Mouse (Mus musculus) cerebellum, adult 9-11 months (tissue): ENCODE measurements around the gene Srxn1.

Experiments used
- DNase-seq: peaks from one replicate; pipeline ENCODE4 v3.0.0; 2022

The Srxn1 gene

GRCm38 (mm10) chr2:152128597-152128996 is 23.3 kb downstream of the Srxn1 start:
- DNase-seq = no peak

- no peak for DNase-seq
Observed at GRCm38 (mm10) chr2:152129778-152130177, 24.5 kb downstream of the Srxn1 start.

GRCm38 (mm10) chr2:152132016-152132415 is 26.7 kb downstream of the Srxn1 start:
- DNase-seq = no peak

- no peak for DNase-seq
Observed at GRCm38 (mm10) chr2:152132691-152133090, 27.4 kb downstream of the Srxn1 start.

- no peak for DNase-seq
Observed at GRCm38 (mm10) chr2:152139191-152139987, 34.1 kb downstream of the Srxn1 start.

GRCm38 (mm10) chr2:152140941-152141340 is 35.6 kb downstream of the Srxn1 start:
- no peak for DNase-seq

- DNase-seq = no peak
Observed at GRCm38 (mm10) chr2:152141491-152141890, 36.2 kb downstream of the Srxn1 start.

- no peak for DNase-seq
Observed at GRCm38 (mm10) chr2:152142046-152142445, 36.7 kb downstream of the Srxn1 start.

- DNase-seq = no peak
Observed at GRCm38 (mm10) chr2:152142571-152142970, 37.3 kb downstream of the Srxn1 start.

GRCm38 (mm10) chr2:152143279-152144157 is 38.2 kb downstream of the Srxn1 start, which contains the start of gene Tcf15:
Gene Tcf15, plus strand, starts transcription at chr2:152143561.
- DNase-seq = no peak

GRCm38 (mm10) chr2:152144158-152144450 is 38.8 kb downstream of the Srxn1 start:
- DNase-seq = no peak

- no peak for DNase-seq
Observed at GRCm38 (mm10) chr2:152144501-152144900, 39.2 kb downstream of the Srxn1 start.

GRCm38 (mm10) chr2:152145711-152146110 is 40.4 kb downstream of the Srxn1 start:
- DNase-seq = no peak

- DNase-seq = no peak
Observed at GRCm38 (mm10) chr2:152147079-152147478, 41.8 kb downstream of the Srxn1 start.

- no peak for DNase-seq
Observed at GRCm38 (mm10) chr2:152148675-152149074, 43.4 kb downstream of the Srxn1 start.

GRCm38 (mm10) chr2:152149891-152150290 is 44.6 kb downstream of the Srxn1 start:
- DNase-seq = no peak

- DNase-seq = no peak
Observed at GRCm38 (mm10) chr2:152150373-152150772, 45.1 kb downstream of the Srxn1 start.

- DNase-seq = no peak
Observed at GRCm38 (mm10) chr2:152153361-152153760, 48.0 kb downstream of the Srxn1 start.

- DNase-seq = no peak
Observed at GRCm38 (mm10) chr2:152155414-152156208, 50.3 kb downstream of the Srxn1 start.

GRCm38 (mm10) chr2:152156471-152156870 is 51.2 kb downstream of the Srxn1 start:
- DNase-seq = no peak

GRCm38 (mm10) chr2:152159487-152159886 is 54.2 kb downstream of the Srxn1 start:
- DNase-seq = no peak
